Mouse (Mus musculus) forebrain, embryonic 14.5 days (tissue): ENCODE measurements at regions not wholly inside any gene's neighbourhood (a gene's known extent, or its start where the extent isn't known, plus 50 kb on each side); places are given as distances from the start of the nearest gene placed in this dataset.

Experiments used
- ATAC-seq: fragments of 200-750 bp; cut with Nextera tagmentation; 2 replicates; pipeline ENCODE4 v1.8.0; 2017; ENCODE audit warnings: mild to moderate bottlenecking, moderate library complexity
- DNase-seq: peaks from one replicate; pipeline ENCODE4 v3.0.0-alpha.2; 2015; ENCODE audit warnings: low spot score
- H3K27ac ChIP-seq: fragments of 300-500 bp; sonication (generic); 2 replicates; pipeline ENCODE4 v1.5.1; 2014; ENCODE audit warnings: low read depth, mild to moderate bottlenecking, control low read depth, low read length, moderate library complexity
- H3K27me3 ChIP-seq: fragments of 300-500 bp; sonication (generic); replicated peaks from 2 replicates; pipeline ENCODE4 v1.6.1; 2014; ENCODE audit warnings: low read length, control low read depth, mixed read lengths; ENCODE audit not compliant: control insufficient read depth, insufficient read depth
- H3K36me3 ChIP-seq: fragments of 300-500 bp; sonication (generic); 2 replicates; pipeline ENCODE4 v1.6.1; 2014; ENCODE audit warnings: low read length, control low read depth; ENCODE audit not compliant: control insufficient read depth, insufficient read depth
- H3K4me1 ChIP-seq: fragments of 300-500 bp; sonication (generic); 2 replicates; pipeline ENCODE4 v1.6.1; 2014; ENCODE audit warnings: antibody characterized with exemption, low read length, control low read depth; ENCODE audit not compliant: control insufficient read depth, insufficient read depth
- H3K4me2 ChIP-seq: fragments of 300-500 bp; sonication (generic); 2 replicates; pipeline ENCODE4 v1.6.1; 2014; ENCODE audit warnings: mild to moderate bottlenecking, control low read depth, low read length
- H3K4me3 ChIP-seq: fragments of 300-500 bp; sonication (generic); 2 replicates; pipeline ENCODE4 v1.5.1; 2014; ENCODE audit warnings: low read depth, low read length, control low read depth
- H3K9ac ChIP-seq: fragments of 300-500 bp; sonication (generic); 2 replicates; pipeline ENCODE4 v1.6.1; 2014; ENCODE audit warnings: mild to moderate bottlenecking, low read length, control low read depth, moderate library complexity
- H3K9me3 ChIP-seq: fragments of 300-500 bp; sonication (generic); replicated peaks from 2 replicates; pipeline ENCODE4 v1.6.1; 2016; ENCODE audit warnings: low read length, control low read depth, mixed read lengths; ENCODE audit not compliant: control insufficient read depth
- WGBS: fragments of 180-500 bp; shearing (Covaris S2); extraction: QIAGEN DNeasy Blood & Tissue Kit; methylation state at CpG from one replicate; pipeline ENCODE4 v1.1.7; 2014; 5-methylcytosine and 5-hydroxymethylcytosine counted together

- no peak overlapping the region for H3K9ac ChIP-seq
- H3K4me1 ChIP-seq, result no peaks in the 10 kb centered on the region
- no peaks in the 10 kb centered on the region for H3K9me3 ChIP-seq
- no peak overlapping the region for H3K4me3 ChIP-seq
- DNase-seq (no peak), ATAC-seq (no peak)
- H3K36me3 ChIP-seq, result no peaks in the 10 kb centered on the region
- WGBS, result 84% methylated on average over 13 of the region's 13 CpGs
- H3K27ac ChIP-seq, result no peak overlapping the region
- H3K4me2 ChIP-seq, result no peak overlapping the region
- no peaks in the 10 kb centered on the region for H3K27me3 ChIP-seq
Measured at GRCm38 (mm10) chr1:137584104-137584675, 591.3 kb downstream of the Ptprc start.

GRCm38 (mm10) chr1:137577639-137578038 is 597.9 kb downstream of the Ptprc start:
- H3K4me1 ChIP-seq, result no peaks in the 10 kb centered on the region
- no peak overlapping the region for H3K4me3 ChIP-seq
- H3K36me3 ChIP-seq, result no peaks in the 10 kb centered on the region
- no peak overlapping the region for H3K4me2 ChIP-seq
- H3K27ac ChIP-seq, result no peak overlapping the region
- 69% methylated on average over 1 of the region's 1 CpGs for WGBS
- H3K9ac ChIP-seq, result no peak overlapping the region
- DNase-seq (no peak), ATAC-seq (no peak)
- H3K9me3 ChIP-seq, result no peaks in the 10 kb centered on the region
- H3K27me3 ChIP-seq, result no peaks in the 10 kb centered on the region

GRCm38 (mm10) chr1:137576174-137576573 is 599.3 kb downstream of the Ptprc start:
- ATAC-seq (no peak), DNase-seq (no peak)
- 90% methylated on average over 9 of the region's 9 CpGs for WGBS
- Histone ChIP-seq H3K9ac (no peak overlapping the region), H3K36me3 (no peaks in the 10 kb centered on the region), H3K4me2 (no peak overlapping the region), H3K27me3 (no peaks in the 10 kb centered on the region), H3K4me3 (no peak overlapping the region), H3K4me1 (no peaks in the 10 kb centered on the region), H3K27ac (no peak overlapping the region), H3K9me3 (no peaks in the 10 kb centered on the region)

DNA sequence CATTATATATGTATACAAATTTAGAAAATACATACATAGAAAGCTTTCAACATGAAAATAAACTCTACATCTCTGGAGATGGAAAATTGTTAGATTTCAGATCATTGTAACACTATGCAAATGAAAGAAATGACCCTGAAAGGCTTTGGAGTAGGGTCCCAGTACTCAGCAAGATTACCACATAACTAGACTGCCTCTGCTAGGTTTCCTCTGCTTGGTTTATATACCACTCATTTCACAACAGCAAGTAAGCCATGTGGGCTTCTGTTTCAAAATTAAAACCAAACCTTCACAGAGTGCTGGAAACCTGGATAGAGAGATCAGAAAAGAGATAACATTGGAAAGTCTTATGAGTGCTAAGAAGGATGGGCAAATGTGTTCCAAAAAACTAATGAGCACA is 600.1 kb downstream of the Ptprc start:
- Histone ChIP-seq H3K9me3 (no peaks in the 10 kb centered on the region), H3K36me3 (no peaks in the 10 kb centered on the region), H3K4me2 (no peak overlapping the region), H3K9ac (no peak overlapping the region), H3K27me3 (no peaks in the 10 kb centered on the region), H3K27ac (no peak overlapping the region), H3K4me3 (no peak overlapping the region), H3K4me1 (no peaks in the 10 kb centered on the region)
- DNase-seq (no peak), ATAC-seq (no peak)

GRCm38 (mm10) chr1:137571905-137572865 is 603.3 kb downstream of the Ptprc start:
- DNase-seq (no peak), ATAC-seq (no peak)
- Histone ChIP-seq H3K27ac (no peak overlapping the region), H3K4me2 (no peak overlapping the region), H3K27me3 (no peaks in the 10 kb centered on the region), H3K36me3 (no peaks in the 10 kb centered on the region), H3K4me1 (no peaks in the 10 kb centered on the region), H3K9ac (no peak overlapping the region), H3K9me3 (no peaks in the 10 kb centered on the region), H3K4me3 (no peak overlapping the region)
- 87% methylated on average over 6 of the region's 6 CpGs for WGBS

DNA sequence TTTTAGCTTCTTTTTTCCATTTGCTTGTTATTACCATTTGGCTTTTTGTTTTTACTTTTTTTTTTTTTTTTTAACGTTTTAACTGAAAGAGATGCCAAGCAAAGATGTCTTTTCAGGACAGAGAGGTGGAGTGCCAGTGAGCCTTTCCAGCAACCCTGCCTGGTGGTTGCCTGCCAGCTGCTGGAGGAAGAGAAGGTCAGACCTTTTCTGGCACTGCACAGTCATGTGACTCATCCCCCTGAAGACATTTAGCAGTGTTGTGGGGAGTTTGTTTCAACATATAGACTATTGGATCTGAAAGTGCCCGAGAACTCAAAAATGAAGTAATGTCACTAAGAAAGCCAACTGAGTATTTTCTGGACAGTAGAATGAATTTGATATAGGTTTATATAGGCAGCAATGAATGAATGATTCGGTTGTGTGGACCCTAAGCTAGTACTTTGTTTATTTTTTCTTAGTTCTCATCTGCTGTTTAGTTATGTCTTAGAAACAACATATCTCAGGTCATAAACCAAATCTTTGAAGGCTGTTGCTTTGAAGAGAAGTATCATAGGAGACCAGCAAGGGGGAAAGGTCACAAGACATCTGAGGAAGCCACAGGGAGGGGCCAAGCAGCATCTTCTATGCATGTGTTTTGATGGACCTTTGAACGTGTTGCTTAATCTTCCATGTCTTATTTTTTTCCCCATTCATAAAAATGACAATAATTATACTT is 604.2 kb downstream of the Ptprc start:
- Histone ChIP-seq H3K4me3 (no peak overlapping the region), H3K4me2 (no peak overlapping the region), H3K27ac (no peak overlapping the region), H3K36me3 (no peaks in the 10 kb centered on the region), H3K9ac (no peak overlapping the region), H3K9me3 (no peaks in the 10 kb centered on the region), H3K27me3 (no peaks in the 10 kb centered on the region), H3K4me1 (no peaks in the 10 kb centered on the region)
- no peak for ATAC-seq
- DNase-seq, result no peak
- WGBS, result 79% methylated on average over 4 of the region's 4 CpGs

DNA sequence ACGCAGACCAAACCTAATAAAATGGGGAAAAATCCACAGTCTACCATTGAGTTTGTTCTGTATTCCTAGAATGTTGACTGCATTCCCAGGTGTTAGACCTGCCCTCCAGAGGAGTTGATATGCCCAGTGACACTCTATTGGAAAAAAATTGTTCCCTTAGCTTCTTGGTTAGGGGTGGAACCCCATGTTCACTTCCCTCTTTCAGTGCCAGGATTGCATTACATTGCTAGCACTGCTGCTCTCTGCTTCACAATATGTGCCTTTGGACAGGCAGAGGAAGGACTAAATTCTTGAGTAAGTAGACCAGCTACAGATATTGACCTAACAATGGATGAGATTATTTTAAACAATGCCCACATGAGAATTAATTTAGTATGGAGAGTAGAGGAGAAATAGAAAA is 607.3 kb upstream of the Nr5a2 start:
- WGBS, result 98% methylated on average over 1 of the region's 1 CpGs
- H3K4me1 ChIP-seq, result no peaks in the 10 kb centered on the region
- no peaks in the 10 kb centered on the region for H3K27me3 ChIP-seq
- H3K9me3 ChIP-seq, result no peaks in the 10 kb centered on the region
- H3K36me3 ChIP-seq, result no peaks in the 10 kb centered on the region
- no peak overlapping the region for H3K4me3 ChIP-seq
- ATAC-seq, result no peak
- no peak for DNase-seq
- no peak overlapping the region for H3K9ac ChIP-seq
- no peak overlapping the region for H3K4me2 ChIP-seq
- H3K27ac ChIP-seq, result no peak overlapping the region

- DNase-seq, result no peak
- Histone ChIP-seq H3K27me3 (no peaks in the 10 kb centered on the region), H3K9ac (no peak overlapping the region), H3K4me1 (no peaks in the 10 kb centered on the region), H3K9me3 (no peaks in the 10 kb centered on the region), H3K4me3 (no peak overlapping the region), H3K4me2 (no peak overlapping the region), H3K36me3 (no peaks in the 10 kb centered on the region), H3K27ac (no peak overlapping the region)
- whole genome bisulfite sequencing, result 87% methylated on average over 4 of the region's 4 CpGs
- no peak for ATAC-seq
Measured at GRCm38 (mm10) chr1:137565573-137566048, 605.4 kb upstream of the Nr5a2 start.
